Mouse (Mus musculus) ovary, adult 18-20 months (tissue): ENCODE results near the gene Col4a4.

Experiments used
- DNase-seq: peaks from one replicate; pipeline ENCODE4 v3.0.0; 2022; ENCODE audit warnings: low spot score, mixed read lengths

Col4a4 gene

DNA sequence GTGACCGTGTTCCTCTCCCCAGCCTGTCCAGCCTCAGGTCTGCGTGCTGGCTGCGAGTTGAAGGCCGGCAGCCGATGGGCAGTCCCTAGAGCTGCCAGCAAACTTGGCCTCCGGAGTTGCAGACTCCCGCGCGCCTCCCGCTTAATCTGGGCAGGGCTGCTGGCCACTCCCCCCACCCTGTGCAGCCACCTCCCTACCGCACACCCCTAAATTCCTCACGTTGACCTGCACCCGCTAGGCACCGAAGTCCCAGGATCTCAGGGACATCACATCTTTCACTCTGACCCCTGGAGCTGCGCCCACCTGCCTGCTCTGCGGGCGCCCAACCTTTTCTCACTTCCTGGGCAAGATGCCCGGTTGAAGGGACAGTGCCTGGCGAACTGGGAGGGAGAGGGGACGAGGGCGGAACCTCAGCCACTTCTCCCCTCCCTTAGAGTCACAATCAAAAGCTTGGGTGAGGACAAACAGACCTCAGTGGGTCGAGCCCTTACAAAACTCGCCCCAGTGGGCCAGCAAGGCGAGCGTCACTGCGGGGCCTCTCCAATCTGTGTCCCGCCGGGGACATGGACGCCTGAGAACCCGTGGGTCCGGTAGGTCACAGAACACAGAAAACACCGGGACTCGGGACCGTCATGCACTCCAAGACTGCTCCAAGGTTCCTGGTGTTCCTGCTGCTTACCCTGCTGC lies at the start of gene Col4a4, which contains the start of gene Col4a3:
Col4a4 (minus strand) TSS at position 137 of the 687 bp plus-strand sequence.
Col4a3 (plus strand) TSS at position 209 of the 687 bp plus-strand sequence.
- peak; percentile 51 for DNase-seq

DNA sequence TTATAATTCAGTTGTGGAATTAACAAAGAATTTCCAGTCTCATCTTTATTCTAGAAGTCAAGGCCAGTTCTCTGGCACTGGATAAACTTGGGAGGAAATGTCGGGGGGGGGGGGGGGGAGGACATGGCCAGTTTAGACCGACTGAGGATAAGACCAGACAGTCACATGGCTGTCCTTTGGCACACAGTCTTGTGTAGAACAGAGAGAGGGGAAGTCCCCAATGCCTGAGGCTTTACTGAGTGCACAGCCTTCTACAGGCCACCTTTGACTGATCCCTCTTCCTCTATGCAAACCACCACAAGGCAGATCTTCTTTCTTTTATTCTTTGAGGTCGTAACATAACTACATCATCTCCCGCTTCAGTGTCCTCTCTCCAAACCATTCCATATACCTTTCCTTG lies 49.7 kb upstream of the Col4a4 start:
- peak; percentile 51 for DNase-seq

DNA sequence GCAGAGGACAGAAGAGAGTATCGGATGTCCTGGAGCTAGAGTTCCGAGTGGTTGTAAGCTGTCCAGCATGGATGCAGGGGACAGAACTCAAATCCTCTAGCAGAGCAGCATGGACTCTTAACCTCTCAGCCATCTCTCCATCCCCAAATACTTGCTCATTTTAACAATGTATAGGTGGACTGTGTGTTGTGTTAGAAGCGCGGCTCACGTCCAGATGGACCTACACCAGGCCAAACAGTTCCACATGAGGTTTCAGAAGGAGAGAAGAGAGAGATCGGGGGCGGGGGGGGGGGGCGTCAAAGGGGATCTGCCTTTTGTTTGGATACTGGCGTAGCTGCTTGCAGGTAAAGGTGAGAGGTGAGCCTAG lies 48.6 kb upstream of the Col4a4 start:
- no peak for DNase-seq

DNA sequence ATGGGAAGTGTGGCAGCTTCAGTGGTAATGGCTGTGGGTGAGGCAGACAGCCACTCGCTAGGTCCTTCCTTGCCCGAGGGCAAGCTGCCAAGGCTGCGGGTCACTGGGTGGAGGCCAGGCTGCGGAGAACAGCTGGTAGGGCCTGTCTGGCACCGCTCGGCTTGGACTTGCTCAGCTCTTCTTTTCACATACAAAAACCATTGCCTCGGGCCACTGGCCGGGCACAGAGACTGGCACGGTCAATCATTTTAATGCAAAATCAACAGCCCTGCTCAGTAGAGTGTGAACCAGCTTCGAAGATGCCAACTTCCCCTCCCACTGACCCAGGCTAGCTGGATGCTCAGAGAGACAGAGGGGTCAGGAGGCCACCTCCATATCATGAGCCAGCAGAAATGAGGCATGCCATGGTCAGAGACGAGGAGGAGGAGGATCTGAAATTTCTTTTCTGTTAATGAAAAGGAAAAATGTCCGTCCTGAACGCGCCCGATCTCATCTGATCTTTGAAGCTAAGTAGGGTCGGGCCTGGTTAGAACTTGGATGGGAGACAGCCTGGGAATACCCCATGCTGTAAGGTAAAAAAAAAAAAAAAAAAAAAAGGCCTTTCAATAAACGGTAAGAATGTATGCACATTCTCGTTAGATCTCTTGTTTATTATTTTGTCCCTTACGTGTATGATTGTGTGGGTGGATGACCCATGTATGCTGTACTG lies 48.0 kb upstream of the Col4a4 start:
- peak; percentile 80 for DNase-seq

DNA sequence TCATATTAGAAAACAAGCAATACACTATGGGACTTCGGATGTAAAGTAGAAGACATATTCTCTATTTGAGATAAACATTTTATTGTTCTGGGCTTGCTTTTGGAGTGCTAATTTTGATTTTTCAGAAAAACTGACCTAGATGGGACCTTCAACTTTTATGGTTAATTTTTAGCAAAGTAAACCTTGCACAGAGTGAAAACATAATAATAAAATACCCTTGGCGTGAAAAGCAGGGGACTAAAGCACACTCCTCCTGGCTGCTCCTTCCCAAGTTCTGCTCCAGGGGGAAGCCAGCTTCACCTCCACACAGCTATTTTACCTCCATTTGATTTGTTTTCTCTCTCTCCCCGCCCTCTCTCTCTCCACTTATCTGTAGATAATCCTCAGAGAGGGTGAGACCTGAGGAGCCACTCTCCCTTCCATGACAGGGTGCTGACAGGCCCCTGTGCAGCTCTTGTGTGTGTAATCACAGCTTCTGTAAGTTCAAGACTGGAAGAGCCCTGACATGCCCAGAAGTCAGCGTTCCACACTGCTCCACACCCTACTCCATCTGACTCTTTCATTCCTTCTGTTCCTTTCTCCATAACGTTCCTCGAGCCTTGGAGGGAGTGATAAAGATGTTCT lies 44.6 kb upstream of the Col4a4 start:
- no peak for DNase-seq

DNA sequence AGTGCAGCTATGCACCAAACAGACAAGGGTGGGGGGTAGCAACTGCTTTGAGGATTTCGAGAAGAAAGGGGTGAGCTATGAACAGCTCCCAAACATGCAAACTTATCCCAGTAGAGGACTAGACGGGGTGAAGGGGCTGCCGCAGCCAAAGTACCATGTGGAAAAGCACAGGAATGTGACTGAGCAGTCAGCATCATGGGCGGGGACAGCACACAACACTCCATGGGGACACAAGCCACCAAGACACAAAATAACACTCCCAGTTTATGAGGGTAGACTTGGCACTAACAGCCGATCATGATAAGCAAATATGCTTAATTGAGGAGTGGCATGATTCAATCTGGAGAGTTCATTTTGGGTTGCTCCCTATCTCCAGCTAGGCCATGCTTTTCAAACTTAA lies 42.8 kb upstream of the Col4a4 start:
- DNase-seq, result no peak

DNA sequence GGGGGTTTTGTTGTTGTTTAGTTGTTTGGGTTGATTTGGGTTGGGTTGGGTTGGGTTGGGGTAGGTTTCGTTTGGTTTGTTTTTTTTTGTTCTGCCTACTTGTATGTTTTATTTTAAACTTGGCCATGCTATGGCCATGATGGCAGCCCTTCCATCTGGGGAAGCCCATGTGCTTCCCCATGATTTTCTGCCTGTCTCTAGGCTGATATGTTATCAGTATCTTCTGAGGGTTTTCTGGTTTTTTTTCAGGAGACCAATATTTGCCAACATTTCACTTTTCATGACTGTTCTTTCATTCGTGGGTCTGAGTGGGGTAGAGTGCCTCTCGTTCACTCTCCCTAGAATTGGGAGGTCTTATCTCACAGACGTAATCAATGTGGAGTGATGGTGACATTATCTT lies 41.0 kb upstream of the Col4a4 start:
- no peak for DNase-seq

DNA sequence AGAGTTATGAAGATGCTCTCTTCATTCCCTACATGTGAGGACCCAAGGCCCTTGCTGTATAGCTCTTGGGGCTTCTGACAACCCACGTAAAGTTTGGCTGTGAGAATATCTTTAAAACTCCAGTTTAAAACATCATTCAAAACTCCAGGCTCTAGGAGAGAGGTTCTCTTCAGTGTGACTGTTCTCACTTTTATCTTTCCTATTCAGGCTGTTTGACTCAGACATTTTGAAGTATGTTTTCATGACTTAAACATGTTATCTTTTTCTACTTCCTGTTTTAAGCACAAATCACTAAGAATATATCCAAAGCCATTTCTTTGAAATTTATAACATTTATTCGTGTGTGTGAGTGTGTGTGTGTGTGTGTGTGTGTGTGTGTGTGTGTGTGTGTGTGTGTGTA lies 38.8 kb upstream of the Col4a4 start:
- no peak for DNase-seq

DNA sequence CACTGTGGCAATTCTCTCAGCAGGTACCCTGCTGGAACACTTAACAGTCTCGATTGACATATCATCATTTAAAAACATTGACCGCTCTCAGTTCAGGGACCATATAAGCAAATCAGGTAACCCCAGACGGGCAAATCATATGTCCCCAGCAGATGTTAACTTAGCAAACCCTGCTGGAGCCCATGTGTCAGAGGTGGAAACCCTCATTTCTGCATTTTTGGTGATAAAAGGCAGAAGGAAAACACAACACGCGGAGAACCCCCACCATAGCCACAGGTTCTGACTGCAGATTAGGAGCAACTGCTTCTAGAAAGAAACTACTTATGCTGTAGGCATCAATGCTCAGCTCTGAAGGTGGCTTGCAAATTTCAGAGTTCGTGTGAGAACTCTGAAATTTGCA lies 38.3 kb upstream of the Col4a4 start:
- no peak for DNase-seq

DNA sequence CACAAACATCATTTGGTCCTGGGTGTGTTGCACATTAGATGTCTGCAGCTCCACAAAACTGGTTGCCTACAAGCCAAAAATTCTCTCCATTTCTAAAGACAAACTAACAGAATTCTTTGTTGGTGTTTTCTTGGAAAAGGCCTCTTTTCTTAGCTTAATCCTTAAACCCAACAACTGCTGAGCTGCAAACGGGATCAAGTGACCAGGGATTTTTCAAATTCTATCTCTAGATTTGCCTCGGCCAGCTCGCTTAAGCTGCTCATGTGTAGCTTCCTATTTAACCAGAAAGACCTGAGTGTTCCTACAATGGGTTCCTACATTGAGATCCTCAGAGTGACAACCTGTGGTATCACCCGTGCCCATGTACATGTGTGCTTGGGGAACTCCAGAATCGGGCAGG lies 33.3 kb upstream of the Col4a4 start:
- no peak for DNase-seq

DNA sequence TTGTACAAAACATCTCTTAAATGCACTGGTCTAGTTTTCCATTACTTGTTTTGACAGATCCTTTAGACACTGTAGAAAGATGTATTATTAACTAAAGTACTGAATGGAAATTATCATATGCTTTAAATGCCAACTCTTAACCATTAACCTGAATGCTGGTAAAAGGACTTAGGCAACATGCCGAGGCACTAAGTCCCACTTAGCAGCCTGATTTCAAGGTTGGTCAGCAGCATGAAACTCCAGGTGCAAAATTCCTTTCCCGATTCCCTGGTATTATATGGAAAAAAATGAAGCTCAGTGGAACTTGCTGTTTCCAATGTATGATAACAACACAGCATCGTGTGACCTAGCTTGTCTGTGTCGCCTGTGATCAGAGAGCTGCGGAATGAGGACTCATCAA lies 31.9 kb upstream of the Col4a4 start:
- DNase-seq, result no peak

DNA sequence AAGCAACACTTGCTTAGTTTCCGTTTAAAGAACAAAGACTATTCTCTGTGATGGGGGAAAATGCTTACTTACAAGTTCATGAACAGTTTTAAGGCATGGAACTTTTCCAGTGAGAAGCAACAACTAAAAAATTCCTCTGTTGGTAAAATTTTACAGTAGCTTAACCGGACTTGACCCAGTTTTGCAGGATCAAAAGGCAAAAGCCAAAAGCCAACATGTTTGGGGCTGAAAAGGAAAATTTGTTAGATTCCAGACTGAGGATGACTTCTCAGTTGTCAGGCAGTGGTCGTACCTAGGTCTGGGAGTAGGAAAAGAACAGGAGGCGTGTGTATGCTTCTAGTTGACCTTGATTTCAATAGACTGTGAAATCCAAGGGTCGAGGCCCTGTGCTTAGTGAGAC lies 31.4 kb upstream of the Col4a4 start:
- no peak for DNase-seq

DNA sequence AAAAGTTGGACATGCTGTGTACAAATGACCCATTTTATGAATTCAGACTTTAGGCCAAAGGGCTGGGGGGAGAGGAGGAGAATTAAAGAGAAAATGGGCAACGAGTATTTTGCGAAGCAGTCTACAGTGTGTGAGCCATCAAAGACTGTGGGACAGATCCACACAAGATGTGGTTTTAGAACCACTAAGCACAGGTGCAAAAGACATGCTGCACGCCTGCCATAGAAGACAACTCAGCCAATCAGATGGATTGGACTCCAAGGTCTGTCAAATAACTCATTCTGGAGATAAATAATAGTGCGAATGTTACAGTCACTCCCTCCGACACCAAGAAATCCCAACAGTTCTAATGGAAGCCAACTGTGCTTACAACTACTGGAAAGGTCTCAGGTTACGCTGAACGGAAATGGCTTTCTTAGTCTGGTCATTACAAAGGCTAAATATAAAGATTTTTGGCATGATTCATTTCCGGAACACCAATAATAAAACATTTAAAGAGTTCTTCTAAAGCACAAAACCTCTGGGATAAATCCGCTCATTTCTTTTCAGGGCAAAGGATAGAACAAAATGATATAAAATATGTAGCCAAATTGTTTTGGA lies 25.5 kb upstream of the Col4a4 start:
- no peak for DNase-seq

DNA sequence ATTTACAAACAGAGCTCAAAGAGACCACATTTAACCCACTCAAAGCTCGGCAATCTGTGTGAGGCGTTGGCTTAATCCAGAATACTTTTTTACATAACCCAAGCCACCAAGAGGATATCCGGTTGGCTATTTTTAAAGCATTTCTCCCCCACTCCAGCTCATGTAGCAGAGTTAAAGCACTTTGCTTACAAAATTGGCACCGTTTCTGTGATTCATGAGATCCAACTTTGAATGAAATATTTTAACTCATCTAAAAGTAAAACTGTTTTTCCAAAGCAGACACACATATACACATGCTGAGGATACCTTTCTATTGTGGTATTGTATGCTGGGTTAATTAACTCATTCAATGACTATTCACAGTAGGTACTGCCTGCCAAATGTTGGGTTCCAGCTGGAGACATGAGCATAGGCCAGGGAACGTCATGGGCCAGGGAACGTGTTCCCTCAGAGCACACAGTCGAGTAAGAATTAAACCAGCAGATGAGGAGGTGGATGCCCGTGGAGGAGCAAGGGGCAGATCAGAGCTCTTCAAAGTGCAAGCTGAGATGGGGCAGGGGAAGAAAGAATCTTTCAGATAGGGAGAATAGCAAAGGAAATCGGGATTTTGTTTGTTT lies 22.1 kb upstream of the Col4a4 start:
- DNase-seq, result no peak

DNA sequence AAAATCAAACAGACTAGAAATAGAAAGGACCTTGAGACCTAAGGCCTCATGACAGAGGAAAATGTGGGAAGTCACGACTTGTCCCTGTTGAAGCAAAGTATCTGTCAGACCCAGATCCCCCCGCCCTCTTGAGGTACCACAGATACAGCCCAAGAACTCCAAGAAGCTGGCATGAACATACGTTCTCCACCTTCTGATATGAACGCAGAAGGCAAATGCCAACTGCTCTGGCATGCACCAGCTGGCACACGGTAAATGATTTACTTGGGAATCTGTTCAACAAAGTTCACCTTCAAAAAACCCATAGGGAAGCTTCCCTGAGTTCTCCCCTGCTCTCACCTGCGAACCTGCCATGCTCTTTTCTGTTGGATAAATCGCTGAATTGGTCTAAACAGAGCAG lies 19.2 kb upstream of the Col4a4 start:
- DNase-seq, result no peak

DNA sequence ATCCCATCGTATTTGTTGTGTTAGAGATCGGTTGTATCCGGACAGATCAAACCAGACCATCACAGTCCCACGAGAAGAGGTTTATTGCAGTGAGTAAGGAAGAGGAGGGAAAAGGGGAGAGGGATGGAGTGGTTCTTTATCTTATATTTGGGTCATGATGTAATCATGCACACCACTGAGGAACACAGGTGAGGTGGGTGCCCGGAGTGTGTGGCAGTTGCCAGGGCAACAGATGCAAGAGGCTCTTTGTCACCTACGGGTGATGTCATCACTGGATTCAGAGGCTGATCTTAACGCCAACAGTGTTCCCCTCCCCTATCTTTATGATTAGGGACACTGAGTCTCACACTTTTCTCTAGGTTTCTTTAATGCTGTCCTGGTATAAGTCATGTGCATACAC lies 18.7 kb upstream of the Col4a4 start:
- no peak for DNase-seq

DNA sequence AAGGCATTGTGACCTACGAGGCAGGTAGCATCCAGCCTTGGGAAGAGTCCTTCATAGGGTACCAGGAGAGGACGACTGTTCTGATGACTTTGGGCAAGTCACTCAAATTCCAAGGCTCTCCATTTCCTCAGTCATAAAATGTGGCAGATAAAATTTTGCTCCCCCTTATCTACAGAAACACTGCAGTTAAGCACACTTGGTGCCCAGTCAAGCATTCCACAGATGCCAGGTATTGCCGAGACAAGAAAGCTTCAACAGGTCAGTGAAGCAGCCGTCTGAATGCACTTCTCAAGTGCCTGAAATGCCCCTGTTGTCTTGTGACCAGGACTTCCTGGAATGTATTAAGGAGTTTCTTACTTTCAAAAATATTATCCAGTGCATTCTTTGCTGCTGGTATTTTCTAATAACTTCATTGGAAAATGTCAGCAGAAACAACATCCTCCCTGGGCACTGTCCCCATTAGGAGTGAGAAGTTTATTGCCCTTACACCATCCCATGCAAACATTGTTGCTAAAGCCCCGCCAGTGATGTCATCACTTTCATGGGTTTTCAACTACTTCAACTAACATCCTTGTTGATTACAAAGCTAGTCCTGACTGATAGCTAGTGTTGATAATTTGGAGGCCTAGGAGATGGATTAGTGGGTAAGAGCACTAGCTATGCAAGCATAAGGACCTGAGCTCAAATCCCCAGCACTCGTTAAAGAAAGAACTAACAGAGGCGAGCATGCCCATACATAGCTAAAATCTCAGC lies 16.7 kb upstream of the Col4a4 start:
- no peak for DNase-seq

DNA sequence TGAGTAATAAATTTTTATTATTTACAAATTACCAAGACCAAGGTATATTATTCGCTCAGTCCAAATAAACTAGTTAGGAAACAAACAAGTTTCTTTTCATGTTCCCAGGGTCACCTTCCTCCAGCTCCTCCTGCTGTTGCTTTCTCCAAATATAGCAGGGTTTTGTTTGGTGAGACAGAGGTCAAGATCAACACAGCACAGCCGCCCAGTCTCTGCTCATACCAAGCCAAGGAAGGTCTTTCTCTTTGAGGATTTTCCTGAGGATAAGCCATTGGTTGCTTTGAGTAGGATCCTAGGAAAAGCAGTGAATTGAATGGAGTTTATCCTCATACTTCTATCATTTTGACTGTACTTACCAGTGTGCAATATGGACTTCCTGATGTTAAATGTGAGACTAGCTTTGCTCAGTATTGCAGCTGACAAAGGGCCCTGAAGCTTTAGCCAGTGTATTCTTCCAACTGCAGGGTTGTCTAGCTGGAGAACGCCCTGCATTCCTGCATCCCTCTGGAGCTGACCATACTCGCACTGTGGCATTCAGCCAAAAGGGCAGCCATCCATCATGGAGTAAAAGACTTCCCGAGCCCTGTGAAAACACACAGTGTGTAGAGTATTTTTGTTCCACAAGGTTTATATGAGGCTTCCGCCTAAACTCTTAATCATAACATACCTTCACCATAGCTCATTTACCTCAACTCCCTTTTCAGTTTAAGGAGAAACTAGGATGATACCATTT lies 10.4 kb upstream of the Col4a4 start:
- DNase-seq, result peak; percentile 36

DNA sequence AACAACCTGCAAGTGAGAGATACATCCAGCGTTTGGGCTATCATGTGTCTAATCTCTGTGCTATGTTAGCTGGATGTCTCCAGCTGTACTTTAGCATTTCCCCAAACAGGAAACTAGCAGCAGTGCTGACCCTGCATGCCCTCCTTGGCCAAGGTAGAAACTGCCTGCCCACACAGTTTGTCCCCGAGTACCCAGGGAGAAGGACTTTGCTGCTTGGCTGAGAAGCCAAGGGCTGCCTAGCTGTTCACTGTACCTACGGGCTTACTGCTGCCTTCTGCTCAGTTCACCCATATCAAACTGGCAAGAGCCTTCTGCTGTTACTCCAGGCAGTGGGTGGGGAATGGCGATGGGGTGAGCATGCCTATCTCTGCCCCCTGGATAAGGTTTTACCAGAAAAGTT lies 3.6 kb upstream of the Col4a4 start:
- no peak for DNase-seq

DNA sequence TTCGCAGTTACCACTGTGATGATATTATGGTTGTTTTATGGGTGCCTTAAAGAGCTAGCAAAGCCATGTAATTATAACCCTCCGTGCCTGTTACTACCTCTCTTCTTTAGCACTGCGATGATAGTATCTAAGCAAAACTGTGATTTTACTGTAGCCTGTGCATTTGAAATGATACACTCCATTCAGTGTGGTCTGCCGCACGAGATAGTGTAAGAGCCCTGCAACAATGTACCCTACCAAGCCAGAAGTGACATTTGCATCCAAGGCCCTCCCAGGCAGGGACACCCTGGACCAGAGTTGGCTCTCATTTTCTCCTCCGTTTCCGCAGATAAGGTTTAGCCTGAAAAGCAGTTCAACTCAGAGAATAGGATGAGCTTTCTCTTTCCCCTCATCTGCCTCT lies 668 bp downstream of the Col4a4 start:
- DNase-seq, result no peak

DNA sequence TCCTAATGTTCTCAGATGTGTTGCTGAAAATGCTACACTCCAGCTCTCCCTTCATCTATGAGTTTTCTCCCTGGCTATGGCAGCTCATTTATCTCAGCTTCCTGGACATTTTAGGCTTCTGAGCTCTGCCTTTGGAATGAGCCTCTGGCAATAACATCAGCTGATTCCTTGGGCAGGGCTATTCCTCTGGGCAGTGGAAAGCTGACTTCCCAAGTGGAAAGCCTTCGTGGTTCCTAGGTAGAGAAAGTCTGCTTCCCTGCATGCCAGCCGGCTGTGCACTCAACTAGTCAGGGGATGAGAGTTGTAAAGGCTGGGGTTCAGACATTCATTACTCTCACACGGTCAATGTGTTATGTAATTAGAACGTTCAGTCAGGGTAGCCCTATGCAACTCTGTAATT lies 8.3 kb downstream of the Col4a4 start:
- DNase-seq, result no peak
